Mouse (Mus musculus): Measurements from ENCODE around the gene Ugt2b5.

- TF ChIP-seq EP300 (IDR thresholded peaks at IDR 0.05) (no peak), CTCF (IDR thresholded peaks at IDR 0.05) (no peak)
Observed at GRCm38 (mm10) chr5:87086269-87086668, 53.8 kb downstream of the Ugt2b5 start.

Measured in lung, postnatal 0 days (tissue).